Mouse (Mus musculus): ENCODE measurements around the gene Kcnj5. TPM values are rescaled to one million over a fixed set of nuclear protein-coding genes. Genes with fewer than 3 reads are reported as not detected.

Kcnj5 gene
- polyA plus RNA-seq, 1 experiment from 2014 or later, result 21.1 TPM

DNA sequence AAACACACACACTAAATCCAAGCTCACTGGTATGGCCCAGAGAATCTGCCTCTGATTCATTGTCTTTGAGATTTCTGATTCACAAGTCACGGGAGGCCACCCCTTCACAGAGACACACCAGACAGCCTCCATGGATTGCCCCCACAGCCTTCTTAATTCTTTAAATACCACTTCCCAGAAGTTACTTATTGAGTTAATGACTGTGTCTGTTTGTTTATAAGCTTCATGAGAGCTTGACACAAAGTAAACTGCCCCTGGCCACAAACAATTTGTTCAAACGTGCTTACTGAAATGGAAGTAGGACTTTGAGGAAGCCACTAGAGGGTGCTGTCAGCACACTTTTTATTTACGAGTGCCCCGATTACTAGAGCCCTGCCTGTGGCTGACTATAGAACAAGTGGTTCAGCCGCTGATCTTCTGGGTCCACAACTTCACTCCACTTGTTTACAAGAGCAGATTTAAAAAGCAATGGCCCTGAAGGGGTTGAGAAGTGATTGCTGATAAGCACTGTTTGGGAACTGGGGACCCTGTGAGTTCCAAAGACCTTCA is 72.2 kb downstream of the Kcnj5 start:
- H3K4me3 ChIP-seq (ENCODE audit: control insufficient read depth in 1 of 2, insufficient read depth in 1 of 2, low read depth in 1 of 2, low read length in 2 of 2), result no peak overlapping the region
- no peak overlapping the region for H3K27ac ChIP-seq (replicated peaks in 1 of 2; ENCODE audit: control insufficient read depth in 1 of 2, insufficient read depth in 1 of 2, low read depth in 2 of 2, low read length in 2 of 2)
- 19% methylated on average over 5 of the region's 5 CpGs for WGBS
- H3K4me1 ChIP-seq (ENCODE audit: control insufficient read depth in 2 of 2, insufficient read depth in 2 of 2, low read length in 2 of 2), result no peaks in the 10 kb centered on the region
- H3K27me3 ChIP-seq (ENCODE audit: control insufficient read depth, insufficient read depth, low read length), result no peaks in the 10 kb centered on the region
- no peak for ATAC-seq (ENCODE audit: insufficient number of reproducible peaks, insufficient read depth, low FRiP score, low read depth)
- H3K4me2 ChIP-seq (ENCODE audit: low read length), result no peak overlapping the region
- H3K36me3 ChIP-seq (ENCODE audit: control insufficient read depth, insufficient read depth, low read length), result no peaks in the 10 kb centered on the region
- H3K9ac ChIP-seq (ENCODE audit: low read length), result no peak overlapping the region
- 0 out of 2 replicates have a peak, but pooled peaks cover 2% of the 10 kb centered on the region for H3K9me3 ChIP-seq (ENCODE audit: control insufficient read depth, low read length)

Other genes with a start within 250 kb of the Kcnj5 start
- gene Arhgap32, start 228.2 kb downstream of the Kcnj5 start, polyA plus RNA-seq (2014; fragmentation: Nextera tagmentation; extraction: Ambion mirVana), result 4.0 and 4.1 TPM in 2 replicates
- not detected in 2 replicates for gene Kcnj1, start 28.1 kb upstream of the Kcnj5 start, polyA plus RNA-seq (2014; fragmentation: Nextera tagmentation; extraction: Ambion mirVana)
- 20.6 and 22.4 TPM in 2 replicates for gene Fli1, start 198.5 kb upstream of the Kcnj5 start, polyA plus RNA-seq (2014; fragmentation: Nextera tagmentation; extraction: Ambion mirVana)